Mouse (Mus musculus): ENCODE measurements around the gene App.

DNA sequence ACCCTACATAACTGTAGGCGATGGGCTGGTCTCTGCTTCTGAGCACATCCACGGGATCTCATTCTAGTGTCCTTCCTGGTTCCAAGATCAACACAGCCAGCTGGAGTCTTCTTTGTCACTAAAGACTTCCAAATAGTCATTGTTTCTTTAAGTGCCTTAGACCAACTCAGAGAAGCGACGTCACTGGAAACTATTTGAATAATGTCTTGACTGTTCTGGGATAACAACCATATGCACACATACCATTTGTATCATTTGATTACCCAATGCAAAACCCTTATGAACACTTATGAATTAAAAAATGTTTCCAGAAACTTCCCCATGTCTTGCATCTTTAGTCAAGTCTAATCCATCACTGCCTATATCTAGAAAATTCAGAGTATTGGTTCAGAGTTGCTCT, 37.5 kb downstream of the App start:
- TF ChIP-seq CTCF (IDR thresholded peaks at IDR 0.05; ENCODE audit: control insufficient read depth, insufficient read depth, insufficient read length) (no peak), MYOG (IDR thresholded peaks at IDR 0.05; ENCODE audit: control insufficient read depth, extremely low read depth, insufficient read length) (no peak), USF1 (IDR thresholded peaks at IDR 0.05; ENCODE audit: low read depth) (no peak), CEBPB (IDR thresholded peaks at IDR 0.05; ENCODE audit: low read depth) (no peak), MAX (IDR thresholded peaks at IDR 0.05) (no peak), MYOD1 (IDR thresholded peaks at IDR 0.05; ENCODE audit: control insufficient read depth, insufficient read length, low read depth) (no peak), FOSL1 (IDR thresholded peaks at IDR 0.05; ENCODE audit: insufficient read depth, low read length, poor library complexity, severe bottlenecking) (no peak)

Data from C2C12 (cell line).